Mouse (Mus musculus): ENCODE results near the gene Klf6. TPM values are rescaled to one million over a fixed set of nuclear protein-coding genes. Genes with fewer than 3 reads are reported as not detected.

Gene Klf6
- 80.3 and 84.0 TPM in 2 replicates for polyA plus RNA-seq (2011; ENCODE audit: insufficient read depth, insufficient read length, low read depth, missing spikeins)

- Histone ChIP-seq H3K9ac (ENCODE audit: low read depth, poor library complexity, severe bottlenecking) (peak within 1 kb of the TSS; percentile 97), H3K4me3 (ENCODE audit: low read depth, low read length) (peak within 1 kb of the TSS; percentile 94), H3K27me3 (ENCODE audit: control insufficient read depth, insufficient read depth, low read length, poor library complexity, severe bottlenecking) (no peaks in the 10 kb centered on the region), H3K27ac (ENCODE audit: insufficient read depth, low read length) (peak within 1 kb of the TSS; percentile 79), H3K9me3 (replicated peaks; ENCODE audit: control insufficient read depth, insufficient read depth, low read length, poor library complexity, severe bottlenecking) (no peaks in the 10 kb centered on the region), H3K4me1 (ENCODE audit: control insufficient read depth, insufficient read depth, low read length) (peaks cover 8% of the 10 kb centered on the region), H3K36me3 (ENCODE audit: control insufficient read depth, insufficient read depth, low read length, poor library complexity, severe bottlenecking) (peaks cover 20% of the 10 kb centered on the region)
- TF ChIP-seq EP300 (IDR thresholded peaks at IDR 0.05; ENCODE audit: insufficient read depth, low read depth, low read length) (no peak), POLR2A (IDR thresholded peaks at IDR 0.05; ENCODE audit: insufficient read depth, low read length) (peak; percentile 88), CTCF (IDR thresholded peaks at IDR 0.05; ENCODE audit: low read depth, low read length) (no peak)
Measured at GRCm38 (mm10) chr13:5861157-5862002, at the start of gene Klf6. Gene Klf6, plus strand, starts transcription at chr13:5861482.

- no peak for TF ChIP-seq EP300 (IDR thresholded peaks at IDR 0.05; ENCODE audit: insufficient read depth, low read depth, low read length)
- no peak for TF ChIP-seq POLR2A (IDR thresholded peaks at IDR 0.05; ENCODE audit: insufficient read depth, low read length)
- TF ChIP-seq CTCF (IDR thresholded peaks at IDR 0.05; ENCODE audit: low read depth, low read length) = no peak
- H3K36me3 ChIP-seq (ENCODE audit: control insufficient read depth, insufficient read depth, low read length, poor library complexity, severe bottlenecking) = no peaks in the 10 kb centered on the region
- no peak overlapping the region for H3K4me3 ChIP-seq (ENCODE audit: low read depth, low read length)
- no peak overlapping the region for H3K27ac ChIP-seq (ENCODE audit: insufficient read depth, low read length)
- no peak overlapping the region for H3K9ac ChIP-seq (ENCODE audit: low read depth, poor library complexity, severe bottlenecking)
- no peaks in the 10 kb centered on the region for H3K4me1 ChIP-seq (ENCODE audit: control insufficient read depth, insufficient read depth, low read length)
- H3K9me3 ChIP-seq (replicated peaks; ENCODE audit: control insufficient read depth, insufficient read depth, low read length, poor library complexity, severe bottlenecking) = peaks cover 3% of the 10 kb centered on the region; the same call in 1 of the 2 replicates
- no peaks in the 10 kb centered on the region for H3K27me3 ChIP-seq (ENCODE audit: control insufficient read depth, insufficient read depth, low read length, poor library complexity, severe bottlenecking)
Measured at GRCm38 (mm10) chr13:5813433-5813832, 47.8 kb upstream of the Klf6 start.

- Histone ChIP-seq H3K27ac (ENCODE audit: insufficient read depth, low read length) (no peak overlapping the region), H3K9me3 (replicated peaks; ENCODE audit: control insufficient read depth, insufficient read depth, low read length, poor library complexity, severe bottlenecking) (no peaks in the 10 kb centered on the region), H3K36me3 (ENCODE audit: control insufficient read depth, insufficient read depth, low read length, poor library complexity, severe bottlenecking) (no peaks in the 10 kb centered on the region), H3K27me3 (ENCODE audit: control insufficient read depth, insufficient read depth, low read length, poor library complexity, severe bottlenecking) (no peaks in the 10 kb centered on the region), H3K4me3 (ENCODE audit: low read depth, low read length) (no peak overlapping the region), H3K4me1 (ENCODE audit: control insufficient read depth, insufficient read depth, low read length) (no peaks in the 10 kb centered on the region), H3K9ac (ENCODE audit: low read depth, poor library complexity, severe bottlenecking) (no peak overlapping the region)
- TF ChIP-seq EP300 (IDR thresholded peaks at IDR 0.05; ENCODE audit: insufficient read depth, low read depth, low read length) = no peak
- no peak for TF ChIP-seq POLR2A (IDR thresholded peaks at IDR 0.05; ENCODE audit: insufficient read depth, low read length)
- no peak for TF ChIP-seq CTCF (IDR thresholded peaks at IDR 0.05; ENCODE audit: low read depth, low read length)
Measured at GRCm38 (mm10) chr13:5817250-5817649, 44.0 kb upstream of the Klf6 start.

- Histone ChIP-seq H3K9ac (ENCODE audit: low read depth, poor library complexity, severe bottlenecking) (no peak overlapping the region), H3K4me1 (ENCODE audit: control insufficient read depth, insufficient read depth, low read length) (no peaks in the 10 kb centered on the region), H3K27me3 (ENCODE audit: control insufficient read depth, insufficient read depth, low read length, poor library complexity, severe bottlenecking) (no peaks in the 10 kb centered on the region), H3K9me3 (replicated peaks; ENCODE audit: control insufficient read depth, insufficient read depth, low read length, poor library complexity, severe bottlenecking) (no peaks in the 10 kb centered on the region), H3K36me3 (ENCODE audit: control insufficient read depth, insufficient read depth, low read length, poor library complexity, severe bottlenecking) (no peaks in the 10 kb centered on the region), H3K27ac (ENCODE audit: insufficient read depth, low read length) (no peak overlapping the region), H3K4me3 (ENCODE audit: low read depth, low read length) (no peak overlapping the region)
- no peak for TF ChIP-seq CTCF (IDR thresholded peaks at IDR 0.05; ENCODE audit: low read depth, low read length)
- TF ChIP-seq POLR2A (IDR thresholded peaks at IDR 0.05; ENCODE audit: insufficient read depth, low read length) = no peak
- no peak for TF ChIP-seq EP300 (IDR thresholded peaks at IDR 0.05; ENCODE audit: insufficient read depth, low read depth, low read length)
Measured at GRCm38 (mm10) chr13:5819173-5819572, 42.1 kb upstream of the Klf6 start.

GRCm38 (mm10) chr13:5822586-5822985, 38.7 kb upstream of the Klf6 start:
- H3K4me1 ChIP-seq (ENCODE audit: control insufficient read depth, insufficient read depth, low read length) = no peaks in the 10 kb centered on the region
- TF ChIP-seq CTCF (IDR thresholded peaks at IDR 0.05; ENCODE audit: low read depth, low read length) = no peak
- no peak for TF ChIP-seq POLR2A (IDR thresholded peaks at IDR 0.05; ENCODE audit: insufficient read depth, low read length)
- TF ChIP-seq EP300 (IDR thresholded peaks at IDR 0.05; ENCODE audit: insufficient read depth, low read depth, low read length) = no peak
- no peak overlapping the region for H3K9ac ChIP-seq (ENCODE audit: low read depth, poor library complexity, severe bottlenecking)
- no peaks in the 10 kb centered on the region for H3K9me3 ChIP-seq (replicated peaks; ENCODE audit: control insufficient read depth, insufficient read depth, low read length, poor library complexity, severe bottlenecking)
- no peak overlapping the region for H3K27ac ChIP-seq (ENCODE audit: insufficient read depth, low read length)
- H3K4me3 ChIP-seq (ENCODE audit: low read depth, low read length) = no peak overlapping the region
- H3K27me3 ChIP-seq (ENCODE audit: control insufficient read depth, insufficient read depth, low read length, poor library complexity, severe bottlenecking) = no peaks in the 10 kb centered on the region
- H3K36me3 ChIP-seq (ENCODE audit: control insufficient read depth, insufficient read depth, low read length, poor library complexity, severe bottlenecking) = no peaks in the 10 kb centered on the region

- H3K9ac ChIP-seq (ENCODE audit: low read depth, poor library complexity, severe bottlenecking) = no peak overlapping the region
Measured at GRCm38 (mm10) chr13:5823150-5823549, 38.1 kb upstream of the Klf6 start.

More at GRCm38 (mm10) chr13:5823150-5823549, 38.1 kb upstream of the Klf6 start:
- H3K9me3 ChIP-seq (replicated peaks; ENCODE audit: control insufficient read depth, insufficient read depth, low read length, poor library complexity, severe bottlenecking) = no peaks in the 10 kb centered on the region
- no peak for TF ChIP-seq POLR2A (IDR thresholded peaks at IDR 0.05; ENCODE audit: insufficient read depth, low read length)
- TF ChIP-seq EP300 (IDR thresholded peaks at IDR 0.05; ENCODE audit: insufficient read depth, low read depth, low read length) = no peak
- TF ChIP-seq CTCF (IDR thresholded peaks at IDR 0.05; ENCODE audit: low read depth, low read length) = no peak
- no peaks in the 10 kb centered on the region for H3K36me3 ChIP-seq (ENCODE audit: control insufficient read depth, insufficient read depth, low read length, poor library complexity, severe bottlenecking)
- H3K27ac ChIP-seq (ENCODE audit: insufficient read depth, low read length) = no peak overlapping the region
- no peaks in the 10 kb centered on the region for H3K27me3 ChIP-seq (ENCODE audit: control insufficient read depth, insufficient read depth, low read length, poor library complexity, severe bottlenecking)
- no peaks in the 10 kb centered on the region for H3K4me1 ChIP-seq (ENCODE audit: control insufficient read depth, insufficient read depth, low read length)
- no peak overlapping the region for H3K4me3 ChIP-seq (ENCODE audit: low read depth, low read length)
